Comparison of ENCODE assay signal across 20 mouse cellular contexts in the genomic region with DNA sequence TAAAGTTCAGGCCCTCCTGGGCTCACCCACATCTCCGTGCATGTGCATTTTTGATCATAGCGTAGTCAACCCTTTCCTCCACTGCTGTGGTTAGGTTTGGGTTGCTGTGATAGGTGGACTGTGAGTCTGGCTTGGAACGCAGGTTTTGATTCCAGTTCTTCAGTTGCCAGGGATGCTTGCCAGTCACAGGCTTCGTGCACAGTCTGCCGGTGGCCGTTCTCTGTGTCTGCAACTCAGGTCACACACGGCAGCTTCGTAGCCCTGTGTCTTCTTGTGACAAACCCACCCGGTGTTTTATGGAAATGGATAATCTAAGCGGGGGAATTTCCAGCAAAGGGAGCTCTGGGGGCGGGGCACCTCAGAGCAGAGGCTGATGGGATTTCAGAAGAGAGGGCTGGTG.
DNase-seq lines count a peak whose midpoint lies in the region; TF ChIP-seq lines count a peak whose summit lies in the region.
"Had no signal": no experiment of that assay in that cellular context is flagged by ENCODE, and none has a peak within 500 bp of the region (broad histone marks: within the 10 kb centered on the region; RNA-seq: fewer than 3 reads in every experiment).

No protein-coding gene starts in this region.

- H3K4me3 ChIP-seq in cerebellum, adult 2 months (replicated peaks; ENCODE audit: insufficient read depth, low read depth, low read length), result no peak overlapping the region
- H3K4me3 ChIP-seq in testis, adult 2 months (ENCODE audit: control insufficient read depth, low read depth, low read length), result peak overlapping the region; percentile 10

- H3K27me3 ChIP-seq in cerebellum, adult 2 months (ENCODE audit: control insufficient read depth, insufficient read depth, low read length), result no peaks in the 10 kb centered on the region
- no peaks in the 10 kb centered on the region for H3K27me3 ChIP-seq in testis, adult 2 months (ENCODE audit: control insufficient read depth, insufficient read depth, low read length)
- H3K27me3 ChIP-seq: CH12.LX, Patski had no signal

- no peak for TF ChIP-seq CTCF in cerebellum, adult 2 months (IDR thresholded peaks at IDR 0.05; ENCODE audit: borderline replicate concordance, insufficient read depth, low read depth, low read length)
- no peak for TF ChIP-seq CTCF in testis, adult 2 months (IDR thresholded peaks at IDR 0.05; ENCODE audit: control insufficient read depth, insufficient read depth, insufficient replicate concordance, low read depth, low read length)

- no peaks in the 10 kb centered on the region for H3K4me1 ChIP-seq in cerebellum, adult 2 months (ENCODE audit: control insufficient read depth, insufficient read depth, low read length)
- H3K4me1 ChIP-seq in testis, adult 2 months (ENCODE audit: control insufficient read depth, insufficient read depth, low read length), result peaks cover 7% of the 10 kb centered on the region

- 44% methylated on average over 11 of the region's 11 CpGs for WGBS in cerebellum, adult 2 months

- TF ChIP-seq POLR2A in cerebellum, adult 2 months (IDR thresholded peaks at IDR 0.05; ENCODE audit: borderline replicate concordance, insufficient read depth, low read length), result no peak
- TF ChIP-seq POLR2A in testis, adult 2 months (IDR thresholded peaks at IDR 0.05; ENCODE audit: control insufficient read depth, low read depth, low read length), result no peak

- no peak overlapping the region for H3K27ac ChIP-seq in cerebellum, adult 2 months (ENCODE audit: insufficient read depth, low read length)
- H3K27ac ChIP-seq in testis, adult 2 months (ENCODE audit: control insufficient read depth, insufficient read depth, low read depth, low read length), result no peak overlapping the region

- no peaks in the 10 kb centered on the region for H3K36me3 ChIP-seq in testis, adult 2 months (ENCODE audit: control insufficient read depth, insufficient read depth, low read length)
- H3K36me3 ChIP-seq: G1E had no signal

- peak; percentile 47 to 51 for DNase-seq in cerebellum, postnatal 10 days
- no peak for DNase-seq in cerebellum, postnatal 4 days (ENCODE audit: low spot score in 2 of 2)
- peak; percentile 46 to 55 for DNase-seq in cerebellum, postnatal 14 days
- DNase-seq in cerebellum, adult 2 months, result no peak
- DNase-seq in heart, adult 11 months, result peak; percentile 64
- no peak for DNase-seq in heart, adult 18-20 months
- no peak for DNase-seq in testis, postnatal 14 days (ENCODE audit: low spot score)
- DNase-seq: adrenal gland, adult 2 months; adrenal gland, adult 8-10 months; adrenal gland, postnatal 10 days; adrenal gland, postnatal 14 days; adrenal gland, postnatal 25 days; adrenal gland, postnatal 36 days; B cell, adult 2 months; cerebellum, adult 11 months; cerebellum, adult 11-12 months had no signal

Comparison
In these comparisons a context has a peak if more than half of its experiments do, and no peak if none do; other contexts are left out.
1. DNase-seq: peak in cerebellum, postnatal 10 days (2 of 2), cerebellum, postnatal 14 days (2 of 2) and heart, adult 11 months (single experiment); none in cerebellum, postnatal 4 days (0 of 2), cerebellum, adult 2 months (0 of 2), heart, adult 18-20 months (0 of 2) and testis, postnatal 14 days (single experiment).